In genomic region chr13:28508184-28508583, GRCm38 (mm10) we compare ENCODE assay signal across 19 mouse cellular contexts.
A peak's percentile ranks its signal among the peaks of the same experiment; 100 is the strongest.
DNase-seq lines count a peak whose midpoint lies in the region; ATAC-seq lines count a peak whose summit lies in the region.
"Had no signal": no experiment of that assay in that cellular context is flagged by ENCODE, and none has a peak within 500 bp of the region (broad histone marks: within the 10 kb centered on the region; RNA-seq: fewer than 3 reads in every experiment).

No protein-coding gene starts in this region.

- H3K9ac ChIP-seq in kidney, embryonic 15.5 days, result no peak overlapping the region
- no peak overlapping the region for H3K9ac ChIP-seq in heart, embryonic 14.5 days (ENCODE audit: low read length)
- no peak overlapping the region for H3K9ac ChIP-seq in stomach, embryonic 14.5 days (replicated peaks; ENCODE audit: low read depth, low read length)
- H3K9ac ChIP-seq: embryonic facial prominence, embryonic 13.5 days; forebrain, postnatal 0 days; liver, embryonic 14.5 days had no signal

- no peak for ATAC-seq in kidney, embryonic 15.5 days (replicated peaks; ENCODE audit: low FRiP score)
- peak; percentile 48 for ATAC-seq in heart, embryonic 14.5 days (ENCODE audit: insufficient number of reproducible peaks, insufficient read depth, low FRiP score, low read depth)
- peak; percentile 2; the same call in 1 of the 2 replicates for ATAC-seq in stomach, embryonic 14.5 days (ENCODE audit: insufficient number of reproducible peaks, insufficient read depth, low FRiP score, low read depth)
- ATAC-seq: activated CD4-positive, CD25-positive, alpha-beta regulatory T cell, adult 4 months; forebrain, postnatal 0 days had no signal

- H3K4me2 ChIP-seq in kidney, embryonic 15.5 days, result no peak overlapping the region
- peak overlapping the region; percentile 7; the same call in 1 of the 2 replicates for H3K4me2 ChIP-seq in heart, embryonic 14.5 days (ENCODE audit: low read length)
- H3K4me2 ChIP-seq in stomach, embryonic 14.5 days (replicated peaks; ENCODE audit: low read depth, low read length), result no peak overlapping the region
- H3K4me2 ChIP-seq: embryonic facial prominence, embryonic 13.5 days had no signal

- H3K36me3 ChIP-seq in kidney, embryonic 15.5 days, result no peaks in the 10 kb centered on the region
- no peaks in the 10 kb centered on the region for H3K36me3 ChIP-seq in heart, embryonic 14.5 days (ENCODE audit: control insufficient read depth, insufficient read depth, low read length)
- H3K36me3 ChIP-seq in stomach, embryonic 14.5 days (ENCODE audit: control insufficient read depth, insufficient read depth, low read length), result no peaks in the 10 kb centered on the region

- no peak for DNase-seq in kidney, postnatal 4 days
- DNase-seq in lung, postnatal 10 days, result peak; percentile 42
- DNase-seq in lung, postnatal 14 days, result no peak
- DNase-seq in layer of hippocampus, postnatal 10 days (ENCODE audit: low spot score in 2 of 2), result no peak
- no peak for DNase-seq in cerebellum, adult 11-12 months
- DNase-seq: adrenal gland, postnatal 36 days; cerebellum, postnatal 36 days; forebrain, postnatal 0 days; gastrocnemius, postnatal 10 days; kidney, adult 8-10 months; layer of hippocampus, adult 9-11 months had no signal

- H3K27ac ChIP-seq in kidney, embryonic 15.5 days, result peak overlapping the region; percentile 72
- peak overlapping the region; percentile 73 to 75 for H3K27ac ChIP-seq in heart, embryonic 14.5 days (replicated peaks in 1 of 2; ENCODE audit: control insufficient read depth in 1 of 2, insufficient read depth in 1 of 2, low read depth in 2 of 2, low read length in 2 of 2)
- H3K27ac ChIP-seq in stomach, embryonic 14.5 days (ENCODE audit: low read length), result peak overlapping the region; percentile 76
- H3K27ac ChIP-seq: embryonic facial prominence, embryonic 13.5 days; hindbrain, embryonic 10.5 days; liver, embryonic 14.5 days; midbrain, embryonic 10.5 days had no signal

- H3K4me3 ChIP-seq in kidney, embryonic 15.5 days (replicated peaks), result no peak overlapping the region
- no peak overlapping the region for H3K4me3 ChIP-seq in heart, embryonic 14.5 days (ENCODE audit: control insufficient read depth in 1 of 2, insufficient read depth in 1 of 2, low read depth in 1 of 2, low read length in 2 of 2)
- H3K4me3 ChIP-seq in stomach, embryonic 14.5 days (ENCODE audit: low read depth, low read length), result no peak overlapping the region
- H3K4me3 ChIP-seq: embryonic facial prominence, embryonic 13.5 days; hindbrain, embryonic 10.5 days; midbrain, embryonic 10.5 days had no signal

- H3K27me3 ChIP-seq in kidney, embryonic 15.5 days, result no peaks in the 10 kb centered on the region
- H3K27me3 ChIP-seq in heart, embryonic 14.5 days (ENCODE audit: control insufficient read depth, insufficient read depth, low read length), result no peaks in the 10 kb centered on the region
- no peaks in the 10 kb centered on the region for H3K27me3 ChIP-seq in stomach, embryonic 14.5 days (ENCODE audit: control insufficient read depth, insufficient read depth, low read length)
- H3K27me3 ChIP-seq: embryonic facial prominence, embryonic 13.5 days had no signal

- H3K4me1 ChIP-seq in kidney, embryonic 15.5 days, result peaks cover 16% of the 10 kb centered on the region; the same call in 1 of the 2 replicates
- peaks cover 0 to 13% of the 10 kb centered on the region in 2 experiments; a peak in 2 of 4 replicates for H3K4me1 ChIP-seq in heart, embryonic 14.5 days (ENCODE audit: control insufficient read depth in 2 of 2, insufficient read depth in 2 of 2, low read length in 2 of 2)
- H3K4me1 ChIP-seq in stomach, embryonic 14.5 days (ENCODE audit: control insufficient read depth, insufficient read depth, low read length), result peaks cover 16% of the 10 kb centered on the region; the same call in 1 of the 2 replicates
- H3K4me1 ChIP-seq: midbrain, embryonic 10.5 days had no signal

- no peaks in the 10 kb centered on the region for H3K9me3 ChIP-seq in kidney, embryonic 15.5 days (replicated peaks)
- H3K9me3 ChIP-seq in heart, embryonic 14.5 days (ENCODE audit: control insufficient read depth, low read length), result no peaks in the 10 kb centered on the region
- H3K9me3 ChIP-seq in stomach, embryonic 14.5 days (ENCODE audit: control insufficient read depth, low read depth, low read length), result no peaks in the 10 kb centered on the region
- H3K9me3 ChIP-seq: embryonic facial prominence, embryonic 13.5 days; hindbrain, embryonic 10.5 days; midbrain, embryonic 10.5 days had no signal

- 24% methylated on average over 2 of the region's 2 CpGs for WGBS in kidney, embryonic 15.5 days
- WGBS in heart, embryonic 14.5 days, result 39% methylated on average over 2 of the region's 2 CpGs
- whole genome bisulfite sequencing in stomach, embryonic 14.5 days, result 34% methylated on average over 2 of the region's 2 CpGs
